Mouse (Mus musculus): ENCODE results near the gene Myom1. TPM values are rescaled to one million over a fixed set of nuclear protein-coding genes. Genes with fewer than 3 reads are reported as not detected.

Gene Myom1
- polyA plus RNA-seq, 1 experiment from 2014 or later: 3.0 TPM

DNA sequence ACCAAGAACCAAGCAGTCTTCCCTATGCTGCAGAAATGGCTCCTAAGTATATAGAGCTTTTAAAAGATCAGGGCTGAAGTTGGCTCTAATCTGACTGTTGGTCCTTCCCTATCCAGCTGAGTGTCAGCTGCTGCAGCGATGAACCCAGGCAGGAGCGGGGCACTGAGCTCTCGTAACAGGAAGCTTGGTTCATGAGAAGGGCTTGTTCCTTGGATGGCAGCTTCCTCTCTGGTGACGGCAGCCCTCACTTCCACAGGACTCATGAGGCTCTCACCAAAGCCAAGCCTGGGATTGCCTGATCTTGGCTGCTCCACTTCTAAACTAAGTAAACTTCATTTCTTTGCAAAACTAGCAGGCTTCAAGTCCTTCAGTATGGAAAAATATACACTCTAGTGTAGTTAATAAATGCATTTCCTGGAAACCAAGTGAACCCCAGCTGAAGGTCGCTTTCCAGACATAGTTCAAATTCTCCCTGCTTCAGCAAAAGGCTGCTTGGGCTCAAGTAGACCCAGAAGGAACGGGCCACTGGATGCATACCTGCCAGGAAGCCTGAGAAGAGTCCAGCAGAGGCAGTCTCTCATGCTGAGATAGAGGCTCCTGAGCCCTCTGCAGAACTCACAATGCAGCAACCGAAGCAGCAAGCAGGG, 125.2 kb downstream of the Myom1 start:
- Histone ChIP-seq H3K4me3 (replicated peaks; ENCODE audit: low read depth, low read length) (no peak overlapping the region), H3K9me3 (replicated peaks; ENCODE audit: low read length) (no peaks in the 10 kb centered on the region), H3K27me3 (ENCODE audit: insufficient read depth, low read length) (no peaks in the 10 kb centered on the region), H3K9ac (ENCODE audit: low read depth, low read length) (no peak overlapping the region), H3K36me3 (ENCODE audit: insufficient read depth, low read length) (no peaks in the 10 kb centered on the region), H3K4me1 (replicated peaks; ENCODE audit: insufficient read depth, low read length) (peaks cover 42% of the 10 kb centered on the region), H3K27ac (peak overlapping the region; percentile 70), H3K4me2 (ENCODE audit: low read length) (no peak overlapping the region)
- TF ChIP-seq CTCF (IDR thresholded peaks at IDR 0.05; ENCODE audit: low read depth): no peak
- 45% methylated on average over 7 of the region's 7 CpGs for WGBS
- DNase-seq (ENCODE audit: low spot score) (peak; percentile 52), ATAC-seq (replicated peaks; ENCODE audit: low FRiP score, low read depth) (no peak)

DNA sequence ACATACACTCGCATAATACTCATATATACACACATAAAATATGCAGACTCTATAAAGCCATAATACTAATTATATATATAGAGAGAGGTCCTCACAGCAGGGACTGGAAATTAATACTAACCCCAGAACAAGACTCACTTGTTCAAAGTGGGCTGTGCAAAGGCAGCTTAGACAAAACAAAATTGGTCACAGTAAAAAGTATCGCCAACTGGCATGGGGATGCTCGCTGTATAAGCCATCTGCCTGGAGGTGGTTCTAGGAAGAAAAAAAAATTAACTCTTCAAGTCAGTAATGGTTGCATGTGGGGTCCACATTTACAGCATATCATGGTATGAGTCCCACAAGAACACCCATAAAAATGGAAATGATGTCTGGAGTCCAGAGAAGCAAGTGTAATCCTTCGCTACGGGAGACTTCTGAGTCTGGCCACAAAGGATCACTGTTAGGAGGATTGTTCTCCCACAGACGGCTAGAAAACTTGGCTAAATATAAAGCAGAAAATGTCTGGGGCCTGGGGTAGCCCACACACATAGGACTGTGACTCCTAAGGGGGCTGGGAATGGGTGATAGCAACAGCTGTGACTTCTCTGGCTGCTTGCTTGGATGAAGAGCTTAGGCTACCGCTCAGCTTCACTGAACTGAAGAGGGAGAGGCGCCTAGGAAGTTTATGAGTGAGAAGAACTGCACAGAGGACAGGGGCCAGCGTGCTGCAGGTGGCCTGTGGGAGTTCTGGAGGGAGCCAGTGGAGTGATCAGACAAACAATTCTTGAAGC, 127.2 kb downstream of the Myom1 start:
- peak; percentile 86 for ATAC-seq (replicated peaks; ENCODE audit: low FRiP score, low read depth)

DNA sequence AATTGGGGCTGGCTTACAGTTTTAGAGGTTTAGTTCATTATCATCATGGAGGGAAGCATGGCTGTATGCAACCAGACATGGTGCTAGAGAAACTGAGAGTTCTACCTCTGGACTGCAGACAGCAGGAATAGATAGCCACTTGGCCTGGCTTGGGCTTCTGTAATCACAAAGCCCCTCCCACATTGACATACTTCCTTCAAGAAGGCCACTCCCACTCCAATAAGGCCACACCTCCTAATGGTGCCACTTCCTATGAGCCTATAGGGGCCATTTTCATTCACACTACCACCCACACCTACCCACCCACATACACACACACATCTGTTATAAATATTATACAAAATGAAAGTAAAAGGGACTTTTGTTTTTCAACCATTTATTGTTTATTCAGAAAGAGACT, 129.8 kb downstream of the Myom1 start:
- Histone ChIP-seq H3K27me3 (ENCODE audit: insufficient read depth, low read length) (no peaks in the 10 kb centered on the region), H3K9me3 (replicated peaks; ENCODE audit: low read length) (no peaks in the 10 kb centered on the region), H3K4me3 (replicated peaks; ENCODE audit: low read depth, low read length) (no peak overlapping the region), H3K4me1 (replicated peaks; ENCODE audit: insufficient read depth, low read length) (peaks cover 46% of the 10 kb centered on the region), H3K9ac (ENCODE audit: low read depth, low read length) (no peak overlapping the region), H3K4me2 (ENCODE audit: low read length) (no peak overlapping the region), H3K27ac (no peak overlapping the region), H3K36me3 (ENCODE audit: insufficient read depth, low read length) (no peaks in the 10 kb centered on the region)
- ATAC-seq (replicated peaks; ENCODE audit: low FRiP score, low read depth) (no peak), DNase-seq (ENCODE audit: low spot score) (no peak)
- no peak for TF ChIP-seq CTCF (IDR thresholded peaks at IDR 0.05; ENCODE audit: low read depth)

More for the DNA sequence above, 127.2 kb downstream of the Myom1 start:
- no peaks in the 10 kb centered on the region for H3K36me3 ChIP-seq (ENCODE audit: insufficient read depth, low read length)
- peaks cover 44% of the 10 kb centered on the region for H3K4me1 ChIP-seq (replicated peaks; ENCODE audit: insufficient read depth, low read length)
- no peaks in the 10 kb centered on the region for H3K9me3 ChIP-seq (replicated peaks; ENCODE audit: low read length)
- peak overlapping the region; percentile 75 for H3K27ac ChIP-seq
- WGBS: 41% methylated on average over 9 of the region's 9 CpGs
- peak; percentile 94 for DNase-seq (ENCODE audit: low spot score)
- 0 out of 2 replicates have a peak, but pooled peaks have one; percentile 2 for TF ChIP-seq CTCF (IDR thresholded peaks at IDR 0.05; ENCODE audit: low read depth)
- H3K27me3 ChIP-seq (ENCODE audit: insufficient read depth, low read length): no peaks in the 10 kb centered on the region
- no peak overlapping the region for H3K4me3 ChIP-seq (replicated peaks; ENCODE audit: low read depth, low read length)
- no peak overlapping the region for H3K4me2 ChIP-seq (ENCODE audit: low read length)
- H3K9ac ChIP-seq (ENCODE audit: low read depth, low read length): no peak overlapping the region

DNA sequence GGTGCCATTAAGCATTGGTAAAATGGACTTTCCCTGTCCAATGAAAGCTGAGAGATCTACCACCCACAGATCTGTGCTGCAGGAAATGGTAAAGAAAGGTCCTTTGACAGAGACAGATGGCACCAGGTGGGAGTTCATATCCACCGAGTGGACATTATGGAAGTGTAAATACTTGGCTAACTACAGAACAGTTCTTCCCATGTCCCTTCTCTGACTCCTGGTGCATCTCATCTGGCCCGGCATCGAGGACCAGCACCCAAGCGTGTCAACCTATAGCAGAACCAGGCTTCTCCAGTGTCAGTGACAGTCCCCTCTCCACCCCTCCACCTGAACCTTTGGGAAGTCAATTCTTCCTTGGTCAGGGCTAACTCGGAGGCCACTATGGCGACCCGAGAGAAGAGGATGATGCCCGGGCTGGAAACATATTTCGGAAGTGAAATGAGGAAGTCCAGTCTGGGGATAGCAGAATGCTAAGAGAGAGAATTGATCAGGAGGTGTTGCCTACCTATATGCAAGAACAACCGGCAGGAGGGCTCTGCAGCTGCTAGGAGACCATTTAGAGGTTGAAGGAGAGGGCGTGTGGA, 130.5 kb downstream of the Myom1 start:
- no peak for ATAC-seq (replicated peaks; ENCODE audit: low FRiP score, low read depth)
- H3K9me3 ChIP-seq (replicated peaks; ENCODE audit: low read length): no peaks in the 10 kb centered on the region
- H3K4me3 ChIP-seq (replicated peaks; ENCODE audit: low read depth, low read length): no peak overlapping the region
- H3K4me2 ChIP-seq (ENCODE audit: low read length): no peak overlapping the region
- TF ChIP-seq CTCF (IDR thresholded peaks at IDR 0.05; ENCODE audit: low read depth): no peak
- H3K27ac ChIP-seq: no peak overlapping the region
- no peak for DNase-seq (ENCODE audit: low spot score)
- H3K27me3 ChIP-seq (ENCODE audit: insufficient read depth, low read length): no peaks in the 10 kb centered on the region
- H3K4me1 ChIP-seq (replicated peaks; ENCODE audit: insufficient read depth, low read length): peaks cover 38% of the 10 kb centered on the region
- no peaks in the 10 kb centered on the region for H3K36me3 ChIP-seq (ENCODE audit: insufficient read depth, low read length)
- H3K9ac ChIP-seq (ENCODE audit: low read depth, low read length): no peak overlapping the region
- 58% methylated on average over 11 of the region's 11 CpGs for WGBS

DNA sequence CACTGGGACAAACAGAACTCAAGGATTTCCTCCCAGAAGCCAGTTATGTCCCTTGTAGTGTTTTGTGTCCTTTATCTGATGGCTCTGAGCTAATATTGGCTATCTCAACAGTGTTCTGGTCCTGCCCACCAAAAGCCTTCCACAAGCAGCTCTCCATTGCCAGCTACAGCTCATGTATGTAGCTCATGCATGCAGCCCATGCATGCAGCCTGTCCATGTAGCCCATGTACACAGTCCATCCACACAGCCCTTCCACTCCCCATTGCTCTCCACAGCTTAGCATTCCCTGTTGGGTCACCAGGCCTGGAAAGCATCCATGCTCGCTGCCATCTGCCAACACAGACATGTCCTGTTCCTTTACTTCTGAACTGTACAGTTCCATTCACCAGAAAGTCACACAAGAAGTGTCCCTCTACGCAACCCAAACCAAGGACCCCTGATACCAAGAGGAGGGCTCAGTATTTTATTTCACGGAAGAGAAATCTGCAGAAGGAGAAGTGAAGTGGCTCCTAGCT, 132.1 kb downstream of the Myom1 start:
- ATAC-seq (replicated peaks; ENCODE audit: low FRiP score, low read depth): no peak
- Histone ChIP-seq H3K36me3 (ENCODE audit: insufficient read depth, low read length) (no peaks in the 10 kb centered on the region), H3K4me1 (replicated peaks; ENCODE audit: insufficient read depth, low read length) (peaks cover 34% of the 10 kb centered on the region), H3K27me3 (ENCODE audit: insufficient read depth, low read length) (no peaks in the 10 kb centered on the region), H3K27ac (no peak overlapping the region), H3K4me2 (ENCODE audit: low read length) (no peak overlapping the region), H3K9me3 (replicated peaks; ENCODE audit: low read length) (no peaks in the 10 kb centered on the region), H3K9ac (ENCODE audit: low read depth, low read length) (no peak overlapping the region), H3K4me3 (replicated peaks; ENCODE audit: low read depth, low read length) (no peak overlapping the region)
- 88% methylated on average over 3 of the region's 3 CpGs for WGBS
- DNase-seq (ENCODE audit: low spot score): no peak
- no peak for TF ChIP-seq CTCF (IDR thresholded peaks at IDR 0.05; ENCODE audit: low read depth)

DNA sequence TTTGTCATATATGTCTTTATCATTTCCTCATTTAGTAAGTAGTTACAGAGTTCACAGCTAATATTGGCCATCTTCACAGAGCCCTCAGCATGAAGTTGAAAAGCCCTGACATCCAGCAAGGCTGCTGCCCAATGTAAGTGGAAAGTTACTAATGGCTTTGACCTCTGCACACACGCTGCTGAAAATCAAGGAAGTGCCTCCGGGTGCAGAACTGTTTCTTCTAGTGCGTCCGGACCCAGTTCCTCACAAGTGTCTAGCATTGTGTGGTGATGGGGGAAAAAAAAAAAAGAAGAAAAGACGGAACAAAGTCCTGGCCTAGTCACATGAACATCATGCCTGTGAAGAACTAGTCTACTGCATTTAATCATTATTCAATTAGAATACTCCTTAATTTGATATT, 132.7 kb downstream of the Myom1 start:
- no peak for ATAC-seq (replicated peaks; ENCODE audit: low FRiP score, low read depth)

More for the DNA sequence above, 132.7 kb downstream of the Myom1 start:
- Histone ChIP-seq H3K4me1 (replicated peaks; ENCODE audit: insufficient read depth, low read length) (peaks cover 30% of the 10 kb centered on the region), H3K36me3 (ENCODE audit: insufficient read depth, low read length) (no peaks in the 10 kb centered on the region), H3K9me3 (replicated peaks; ENCODE audit: low read length) (no peaks in the 10 kb centered on the region), H3K4me2 (ENCODE audit: low read length) (no peak overlapping the region), H3K27me3 (ENCODE audit: insufficient read depth, low read length) (no peaks in the 10 kb centered on the region), H3K9ac (ENCODE audit: low read depth, low read length) (no peak overlapping the region), H3K4me3 (replicated peaks; ENCODE audit: low read depth, low read length) (no peak overlapping the region), H3K27ac (no peak overlapping the region)
- WGBS: 18% methylated on average over 5 of the region's 5 CpGs
- no peak for DNase-seq (ENCODE audit: low spot score)
- TF ChIP-seq CTCF (IDR thresholded peaks at IDR 0.05; ENCODE audit: low read depth): no peak

Data from kidney, postnatal 0 days (tissue).